Mouse (Mus musculus) testis, postnatal 14 days (tissue): ENCODE measurements at regions not wholly inside any gene's neighbourhood (a gene's known extent, or its start where the extent isn't known, plus 50 kb on each side); places are given as distances from the start of the nearest gene placed in this dataset.
A peak's percentile ranks its signal among the peaks of the same experiment; 100 is the strongest.
"Not testable (repeated sequence)": the region's sequence is repeated elsewhere in the genome, so short reads cannot be mapped to it uniquely, and the experiment has no call there.

Source experiments
- DNase-seq: peaks from one replicate; pipeline ENCODE4 v3.0.0; 2021; ENCODE audit warnings: low spot score

DNA sequence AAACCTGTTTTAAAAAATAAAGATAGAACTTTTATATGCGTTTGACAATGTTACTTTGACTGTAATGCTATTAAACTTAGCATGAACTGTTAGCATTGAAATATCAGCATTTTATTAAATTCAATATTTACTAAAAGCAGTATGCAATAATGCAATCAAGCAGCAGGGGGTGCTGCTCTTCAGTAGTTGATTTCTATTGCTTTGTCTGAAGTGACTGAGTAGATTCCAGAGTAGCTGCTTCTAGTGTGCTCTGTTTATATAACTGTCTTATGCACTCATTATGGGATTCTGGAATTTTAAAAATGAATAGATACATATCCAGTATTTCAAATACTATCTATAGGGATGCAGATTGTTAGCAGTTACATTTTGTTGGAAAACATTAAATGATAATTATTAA is 146.2 kb downstream of the Gm28710 start:
- DNase-seq = no peak

DNA sequence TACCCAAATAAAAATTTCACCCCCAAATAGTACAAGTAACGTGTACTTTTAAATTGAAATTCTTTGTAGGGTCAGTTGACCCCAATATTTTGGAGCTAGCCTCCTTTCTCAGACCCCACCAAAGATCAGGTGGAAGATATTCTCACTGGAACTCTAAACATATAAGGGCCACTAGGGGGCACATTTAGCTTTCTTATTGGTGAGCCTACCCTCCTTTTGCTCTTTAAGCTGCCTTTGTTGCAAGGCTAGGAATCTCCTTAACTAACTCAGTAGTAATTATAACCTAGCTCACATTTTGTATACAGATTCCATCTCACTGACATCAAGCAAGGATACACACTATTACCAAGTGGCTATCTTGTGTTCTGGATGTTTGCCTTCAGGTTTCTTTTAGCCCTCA is 155.8 kb downstream of the Gm28710 start:
- DNase-seq = no peak

DNA sequence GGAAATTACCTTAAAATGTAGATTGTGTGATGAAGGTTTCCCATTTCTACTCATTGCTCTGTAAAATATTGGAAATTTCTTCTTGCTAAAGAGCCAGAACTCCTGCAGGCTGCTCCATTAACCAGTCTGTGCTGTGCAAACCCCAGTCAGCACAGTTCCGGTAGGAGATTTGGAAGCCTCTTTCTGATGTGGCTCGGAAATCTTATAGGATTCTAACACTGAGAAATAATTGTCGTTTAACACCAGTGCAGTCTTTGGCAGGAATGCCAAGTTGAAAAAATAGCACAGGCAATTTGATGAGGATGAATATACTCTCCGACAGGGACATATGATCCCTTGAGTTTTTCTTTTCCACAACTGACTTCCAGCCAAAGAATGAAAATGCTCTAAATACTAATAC is 176.1 kb downstream of the Gm28710 start:
- DNase-seq = no peak

DNA sequence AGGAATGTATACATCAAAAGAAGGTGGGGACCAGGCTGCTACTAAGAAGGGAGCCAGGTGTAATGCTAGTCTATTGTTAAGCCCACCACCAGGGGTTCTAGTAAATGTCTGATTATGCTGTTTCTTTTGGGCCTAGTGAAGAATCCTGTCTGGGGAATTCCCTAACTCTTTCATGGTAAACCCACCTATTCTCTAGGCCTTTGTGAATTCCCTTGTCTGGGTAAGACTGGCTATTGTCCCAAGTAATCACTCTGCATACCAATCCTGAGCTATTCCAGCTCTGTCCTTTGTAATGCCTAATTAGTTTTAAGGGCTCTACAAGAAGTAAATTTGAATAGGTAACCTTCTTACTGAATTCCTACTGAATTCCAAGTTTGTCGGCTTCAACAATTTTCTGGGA is 177.2 kb downstream of the Gm28710 start:
- not testable (repeated sequence) for DNase-seq

DNA sequence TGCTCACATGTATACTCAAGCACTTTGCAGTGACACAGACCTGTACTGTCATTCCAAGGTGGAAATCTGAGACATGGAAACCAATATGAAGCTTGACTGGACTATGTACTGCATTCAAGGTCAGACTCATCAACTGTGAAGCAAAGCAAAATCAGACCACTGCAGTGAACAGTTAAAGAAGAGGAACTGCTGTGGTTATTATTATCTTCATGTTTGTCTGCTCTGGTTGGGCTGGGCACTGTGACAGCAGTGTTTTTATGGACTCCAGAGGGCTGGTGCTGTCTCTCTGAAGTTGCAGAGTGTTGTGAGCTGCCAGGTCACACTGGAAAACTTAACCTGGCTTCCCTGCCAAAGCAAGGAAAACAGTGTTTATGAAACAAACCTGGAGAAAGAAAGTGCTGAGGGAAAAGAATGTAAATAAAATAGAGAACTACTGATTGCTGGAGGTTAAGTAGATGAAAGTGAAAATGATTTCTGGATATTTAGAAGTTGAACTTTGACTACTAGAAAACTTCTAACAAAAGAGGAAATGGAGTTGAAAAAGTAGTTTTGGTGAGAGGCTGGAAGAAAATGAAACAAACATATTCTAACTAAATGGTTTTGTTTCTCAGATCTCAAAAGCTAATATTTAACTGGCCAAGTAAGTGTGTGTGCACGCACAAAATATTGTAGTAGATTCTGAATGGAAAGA is 181.7 kb downstream of the Gm28710 start:
- no peak for DNase-seq

DNA sequence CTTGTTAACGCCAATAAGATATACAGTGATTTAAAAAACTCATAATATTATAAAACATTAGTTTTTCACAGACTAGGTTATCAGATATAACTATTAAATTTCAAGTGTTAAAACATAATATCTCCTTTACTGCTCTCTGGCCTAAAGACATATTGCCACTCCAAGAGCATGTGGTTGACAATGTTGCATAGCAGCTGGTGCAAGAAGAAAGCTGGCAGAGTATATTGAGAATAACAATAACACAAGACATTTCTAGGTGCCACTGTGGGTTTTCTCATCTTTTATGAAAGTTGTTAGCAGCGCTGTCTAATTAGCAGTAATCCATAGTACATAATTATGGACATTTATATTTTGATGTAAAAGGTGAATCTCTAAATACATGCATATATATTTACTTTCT is 184.4 kb downstream of the Gm28710 start:
- no peak for DNase-seq

DNA sequence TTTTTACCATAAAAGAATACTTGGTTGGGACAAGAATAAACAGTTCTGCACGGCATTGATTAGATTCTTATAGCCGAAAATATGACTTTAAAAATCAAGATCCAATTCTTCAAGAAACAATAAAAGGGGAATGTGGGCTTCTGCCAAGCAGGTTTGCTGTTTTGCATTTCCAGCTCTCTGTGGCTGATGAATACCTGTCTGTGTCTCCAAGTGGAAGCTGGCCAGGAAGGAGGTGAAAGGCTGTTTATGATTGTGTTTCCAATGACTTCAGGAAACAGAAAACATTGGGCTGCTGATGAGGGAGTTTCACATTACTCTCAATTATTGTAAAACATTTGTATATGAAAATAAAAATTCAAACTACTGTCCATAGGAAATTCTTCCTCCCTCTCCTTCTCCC is 193.3 kb downstream of the Gm28710 start:
- no peak for DNase-seq

DNA sequence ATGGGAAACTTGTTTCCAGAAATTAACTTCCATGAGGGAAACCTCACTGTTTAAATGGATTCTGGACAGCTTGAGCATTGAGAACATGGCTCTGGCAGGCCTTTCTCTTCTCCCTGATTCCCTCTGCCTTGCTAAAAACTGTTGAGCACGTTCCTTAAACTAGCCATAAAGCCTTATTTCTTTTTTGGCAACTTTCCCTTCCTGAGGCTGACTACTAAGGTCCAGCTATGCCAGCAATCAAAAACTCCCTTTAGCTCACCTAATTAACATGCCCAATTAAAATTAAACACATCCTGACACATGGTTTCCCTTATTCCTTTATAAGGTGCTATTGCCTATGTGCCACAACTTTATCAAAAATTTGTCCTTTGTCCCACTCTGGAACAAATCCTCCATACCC is 199.9 kb downstream of the Gm28710 start:
- DNase-seq = no peak

DNA sequence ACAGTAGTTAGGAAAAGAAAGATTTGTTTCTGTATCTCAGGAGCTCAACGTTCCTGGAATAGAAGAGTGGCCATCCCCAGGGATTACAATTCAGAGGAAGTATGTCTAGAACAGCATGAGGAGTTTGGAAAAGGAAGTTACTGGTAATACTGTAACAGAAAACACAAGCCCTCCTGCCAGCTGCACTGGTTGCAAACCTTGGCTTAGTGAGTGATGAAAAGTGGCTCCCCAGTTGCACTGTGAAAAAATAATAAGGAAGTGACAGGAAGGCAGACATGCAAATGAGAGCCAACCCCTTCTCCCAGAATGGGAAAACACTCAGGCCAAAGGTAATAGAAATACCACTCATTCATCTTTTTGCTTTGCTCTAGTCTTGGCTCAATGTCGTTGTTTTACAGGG is 207.6 kb downstream of the Gm28710 start:
- DNase-seq = no peak

DNA sequence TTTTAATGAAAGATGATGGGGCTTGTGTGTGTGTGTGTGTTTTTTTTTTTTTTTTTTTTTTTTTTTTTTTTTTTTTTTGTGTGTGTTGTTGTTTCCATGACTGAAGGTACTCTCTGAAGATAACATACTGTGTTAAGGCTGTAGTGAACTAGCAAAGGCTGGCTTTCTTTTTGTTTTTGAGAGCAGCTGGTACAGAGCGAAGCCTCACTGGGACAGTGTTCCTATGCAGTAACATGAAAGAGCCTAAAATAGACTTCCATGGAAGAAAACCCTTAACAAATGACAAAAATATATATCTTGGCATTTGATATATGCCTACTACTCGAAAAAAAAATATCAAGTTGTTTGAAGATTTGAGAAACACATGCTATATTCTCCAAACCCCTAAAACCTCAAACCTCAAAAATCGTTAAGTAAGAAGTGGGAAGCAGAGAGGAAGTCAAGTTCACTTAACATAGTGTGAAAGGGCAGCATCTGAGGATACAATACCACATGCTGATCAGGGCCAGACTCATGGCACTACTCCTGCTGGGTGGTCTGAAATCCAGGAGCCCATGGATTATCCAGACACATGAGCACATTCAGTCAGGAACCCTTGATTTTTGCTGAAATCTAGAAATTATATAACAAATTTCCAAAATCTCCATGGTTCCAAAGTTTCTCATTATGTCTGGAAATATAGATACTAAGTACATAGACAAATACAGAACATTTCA is 215.4 kb downstream of the Gm28710 start:
- no peak for DNase-seq

DNA sequence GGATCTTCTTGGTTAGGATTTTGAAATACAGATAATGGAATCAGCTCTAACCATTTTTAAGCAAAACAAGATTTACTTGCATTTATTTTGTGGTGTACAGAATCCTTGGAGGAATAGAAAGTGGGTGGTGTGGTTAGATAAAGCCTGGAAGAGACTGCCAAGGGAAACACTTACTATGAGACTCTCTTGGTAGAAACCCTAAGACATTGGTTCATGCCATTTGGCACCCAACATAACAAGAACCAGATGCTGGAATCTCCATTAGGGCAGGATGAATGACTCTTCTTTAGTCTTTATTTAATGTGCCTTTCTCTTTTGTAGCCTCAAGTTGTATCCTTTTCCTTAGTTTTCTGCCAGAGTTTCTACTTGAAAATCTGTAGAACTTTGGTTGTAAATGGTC is 230.0 kb downstream of the Gm28710 start:
- DNase-seq = no peak

DNA sequence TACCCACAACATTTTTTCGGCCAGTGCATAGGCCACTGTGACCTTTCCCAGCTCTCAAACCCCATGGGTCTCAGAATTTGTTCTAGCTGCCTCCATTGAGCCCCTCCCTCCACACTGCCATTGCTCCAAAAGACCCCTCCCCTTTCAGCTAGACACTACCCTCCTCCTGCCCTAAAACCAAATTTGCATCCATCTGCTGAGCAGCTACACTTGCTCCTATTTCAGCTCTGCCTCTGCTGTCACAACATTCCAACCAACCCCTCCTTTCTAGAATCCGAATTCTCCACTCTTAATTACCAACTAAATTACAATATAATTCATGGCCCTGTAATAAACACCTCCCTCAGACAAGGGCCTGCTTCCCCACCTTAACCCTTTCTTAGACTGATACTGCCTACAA is 262.3 kb downstream of the Gm28710 start:
- no peak for DNase-seq

DNA sequence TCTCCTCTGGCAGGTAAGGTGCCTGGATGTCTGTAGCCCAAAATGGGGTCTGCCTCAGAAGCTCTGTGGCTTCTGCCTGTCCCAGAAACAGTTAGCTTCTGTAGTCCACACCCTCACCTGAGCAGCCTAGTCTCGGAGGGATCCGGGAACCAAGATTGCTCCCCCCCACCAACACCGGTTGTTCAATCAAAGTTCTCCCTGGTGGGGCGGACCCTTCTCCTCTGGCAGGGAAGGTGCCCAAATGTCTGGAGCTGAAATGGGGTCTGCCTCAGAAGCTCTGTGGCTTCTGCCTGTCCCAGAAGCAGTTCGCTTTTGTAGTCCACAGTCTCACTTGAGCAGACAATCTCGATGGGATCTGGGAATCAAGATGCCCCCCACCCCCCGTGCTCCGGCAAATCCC is 273.0 kb downstream of the Gm28710 start:
- no peak for DNase-seq

DNA sequence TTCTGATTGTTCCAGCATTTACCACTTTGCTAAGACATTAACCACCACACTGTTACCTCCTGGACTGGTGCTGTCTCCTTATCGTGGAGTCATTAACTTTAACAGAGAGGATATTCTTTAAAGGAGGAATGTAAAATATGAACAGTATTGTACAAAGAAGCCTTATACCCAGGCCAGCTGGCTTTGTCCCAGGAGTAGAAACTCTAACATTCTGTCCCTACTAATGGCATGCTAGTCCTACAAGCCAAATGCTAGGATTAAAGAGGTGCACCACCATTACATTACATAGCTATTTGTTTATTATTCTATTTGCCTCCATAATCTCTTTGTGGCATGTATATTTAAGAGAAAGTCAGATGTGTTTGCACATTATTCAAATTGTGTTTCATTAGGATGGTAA is 288.8 kb downstream of the Gm28710 start:
- no peak for DNase-seq

DNA sequence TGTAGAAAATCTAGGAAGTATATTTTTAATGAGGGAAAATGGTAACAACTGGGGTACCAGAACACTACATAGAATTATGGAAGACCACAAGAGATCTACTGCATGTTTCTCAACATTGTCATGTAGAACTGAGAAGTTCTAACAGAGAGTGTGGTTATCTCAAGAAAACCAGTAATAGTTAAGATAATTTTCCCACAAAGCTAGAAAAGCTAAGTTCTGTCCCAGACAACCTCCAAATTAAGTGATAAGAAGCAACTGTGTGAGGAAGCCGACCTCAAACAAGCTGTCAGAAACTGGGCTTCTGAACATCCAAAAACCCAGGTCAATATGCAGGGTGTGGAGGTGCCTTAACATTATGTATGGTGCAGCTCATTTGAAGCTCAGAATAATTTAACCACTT is 261.4 kb upstream of the Speer4f2 start:
- DNase-seq = no peak

DNA sequence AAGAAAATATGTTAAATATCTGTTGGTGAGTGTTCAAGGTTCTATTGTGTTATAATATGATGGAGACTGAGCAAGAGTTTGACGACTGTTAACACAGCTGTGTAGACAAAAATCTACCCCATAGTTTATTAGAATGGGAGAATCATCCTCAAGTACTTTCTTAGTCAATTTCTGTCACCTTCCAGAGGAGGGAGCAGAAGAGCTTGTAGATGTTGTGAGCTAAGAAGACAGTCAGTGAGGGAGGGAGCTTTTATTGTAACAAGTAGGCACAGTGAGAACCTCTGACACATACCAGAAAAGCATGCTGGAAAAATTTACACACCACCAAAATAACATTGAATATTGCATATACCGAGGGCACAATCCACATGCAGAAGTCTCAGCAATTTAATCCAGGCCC is 261.0 kb upstream of the Speer4f2 start:
- peak; percentile 4 for DNase-seq

DNA sequence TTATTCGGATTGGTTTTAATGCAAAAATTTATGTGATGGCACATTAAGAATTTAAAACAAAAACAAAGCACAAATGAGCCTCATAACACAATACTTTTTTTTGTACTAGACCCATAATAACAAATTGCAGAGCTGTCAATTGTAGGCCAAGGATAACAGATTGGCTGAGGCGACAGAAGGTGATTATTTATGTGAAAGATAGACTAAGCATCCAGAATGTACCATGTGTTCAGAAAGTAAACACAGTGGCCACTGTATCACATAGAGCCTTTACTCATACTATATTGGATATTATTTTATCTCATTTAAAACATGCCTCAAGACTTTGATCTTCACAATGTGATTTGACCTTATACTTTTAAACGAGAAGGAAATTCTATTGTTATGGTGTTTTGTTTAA is 257.9 kb upstream of the Speer4f2 start:
- DNase-seq = no peak

DNA sequence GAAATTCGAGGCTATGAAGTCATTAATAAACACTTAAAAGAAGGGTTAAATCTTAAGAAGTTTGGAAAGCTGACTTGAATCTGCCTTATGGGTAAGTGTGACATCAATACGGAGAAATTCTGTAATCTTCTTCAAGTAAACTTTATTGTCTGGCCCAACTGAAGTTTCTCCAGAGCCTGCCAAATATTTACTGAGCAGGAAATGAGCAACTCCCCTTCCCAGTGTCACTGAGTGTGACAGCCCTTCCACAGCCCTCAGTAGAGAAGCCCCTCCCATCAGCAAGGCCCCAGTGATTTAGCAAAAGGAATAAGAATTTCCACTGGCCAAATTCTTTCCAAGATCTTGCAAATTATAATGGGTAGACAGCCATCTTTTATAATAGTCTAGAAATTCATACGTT is 256.9 kb upstream of the Speer4f2 start:
- no peak for DNase-seq

DNA sequence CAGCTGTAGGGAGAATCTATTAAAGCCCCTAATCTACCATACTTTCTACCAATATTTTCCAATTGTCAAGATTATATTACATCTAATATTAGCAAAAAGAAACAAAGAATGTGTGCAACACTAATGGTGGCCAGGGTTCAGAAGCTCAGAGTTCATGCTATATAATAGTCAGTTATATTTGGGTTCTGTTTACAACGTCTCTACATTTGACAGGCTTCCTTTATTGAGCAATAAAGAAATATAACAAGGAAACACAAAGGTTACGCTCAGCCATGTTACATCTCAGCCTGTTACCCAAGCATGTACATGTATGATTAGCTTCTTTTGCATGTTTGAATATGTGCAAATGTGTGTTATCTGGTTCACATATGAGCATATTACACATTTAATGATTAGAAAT is 247.7 kb upstream of the Speer4f2 start:
- no peak for DNase-seq

DNA sequence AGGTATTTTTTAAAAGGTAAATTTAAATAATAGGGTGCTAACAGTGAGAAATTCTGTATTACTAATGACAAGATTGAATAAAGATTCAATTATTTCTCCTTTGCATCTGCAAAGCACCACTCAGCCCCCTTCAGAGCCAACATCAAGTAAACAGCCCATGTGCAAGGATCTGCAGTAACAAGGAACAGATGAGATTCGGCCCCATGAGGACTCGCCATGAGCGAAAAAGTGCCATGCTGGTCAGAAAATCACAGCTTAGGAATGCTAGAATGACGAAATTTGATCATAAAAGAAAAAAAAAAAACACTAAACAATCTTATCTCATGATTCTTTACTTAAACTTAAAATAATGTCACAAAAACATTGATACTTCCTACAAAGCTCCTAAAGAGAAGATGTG is 245.5 kb upstream of the Speer4f2 start:
- no peak for DNase-seq

DNA sequence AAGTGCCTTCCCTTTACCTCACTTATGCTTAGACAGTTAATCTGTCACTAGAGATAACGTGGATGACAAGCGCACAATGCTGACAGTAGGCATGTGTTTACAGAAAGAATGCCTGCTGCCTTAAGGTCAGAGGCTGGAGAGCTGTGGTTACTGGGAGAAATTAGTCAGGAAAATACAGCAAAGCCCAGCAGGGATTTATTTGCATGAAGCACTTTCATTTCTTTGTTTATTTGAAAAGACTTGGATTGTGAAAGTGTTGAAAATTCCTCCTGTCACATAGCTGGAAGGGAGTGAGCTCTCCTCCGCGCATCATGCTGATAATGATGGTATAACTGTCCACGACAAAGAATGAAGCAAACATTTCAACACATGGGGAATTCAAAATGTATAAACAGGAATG is 237.5 kb upstream of the Speer4f2 start:
- peak; percentile 21 for DNase-seq

DNA sequence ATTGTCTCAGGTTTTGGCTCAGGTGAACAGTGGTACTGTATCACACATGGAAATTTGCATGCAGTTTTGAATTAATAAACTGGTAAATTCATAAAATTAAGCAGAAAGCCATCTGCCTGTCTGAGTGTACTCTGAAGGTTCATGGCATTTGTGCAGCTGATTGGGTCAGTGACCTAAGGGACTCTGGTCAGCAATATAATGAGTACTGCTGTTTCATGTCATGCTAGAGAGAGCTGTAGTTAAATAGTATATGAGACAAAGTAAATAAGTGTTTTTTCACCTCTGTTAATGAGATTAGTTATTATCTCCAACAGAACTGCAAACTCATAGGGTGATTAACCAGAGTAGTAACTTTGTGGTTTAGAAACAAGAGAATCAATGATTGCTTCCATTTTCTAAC is 231.4 kb upstream of the Speer4f2 start:
- DNase-seq = no peak

DNA sequence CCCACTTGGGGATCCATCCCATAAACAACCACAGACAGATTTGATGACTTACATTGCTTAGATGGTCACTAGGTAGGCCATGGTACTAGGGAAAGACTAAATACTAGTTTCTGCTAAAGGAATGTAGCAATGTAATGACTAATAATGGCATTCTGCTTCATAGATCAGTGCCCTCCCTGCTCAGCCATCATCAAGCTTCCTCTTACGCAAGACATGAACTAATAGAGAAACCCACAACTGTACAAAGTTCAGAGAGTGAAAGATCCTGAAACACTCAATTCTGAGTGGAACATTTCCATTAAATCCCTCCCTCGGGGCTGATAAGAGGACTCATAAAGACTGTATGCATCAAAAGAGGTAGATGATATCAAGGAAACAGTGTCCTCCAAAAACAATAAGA is 198.4 kb upstream of the Speer4f2 start:
- DNase-seq = no peak

DNA sequence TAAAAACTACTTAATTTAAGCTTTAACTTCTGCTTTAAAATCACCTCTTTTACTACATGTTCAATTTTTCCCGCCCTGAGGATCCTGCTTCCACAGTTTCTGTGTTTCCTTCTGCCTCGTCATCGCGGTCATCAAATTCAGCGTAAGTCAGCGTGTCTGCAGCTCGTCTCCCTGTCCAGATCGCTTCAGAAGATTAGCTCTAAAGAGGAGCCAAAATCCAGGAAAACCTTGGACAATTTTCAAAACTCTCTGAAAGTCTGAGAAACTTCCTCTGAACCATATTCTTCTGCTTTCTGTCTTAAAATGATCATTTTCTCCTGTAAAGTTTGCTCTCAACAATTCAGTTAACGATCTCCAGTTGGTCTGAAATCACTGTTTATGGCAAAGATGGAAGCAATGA is 196.2 kb upstream of the Speer4f2 start:
- DNase-seq = no peak
